In genomic region chr2:54177549-54177948, GRCm38 (mm10) we compare ENCODE assay signal across 16 mouse cellular contexts.
A peak's percentile ranks its signal among the peaks of the same experiment; 100 is the strongest.
DNase-seq lines count a peak whose midpoint lies in the region; ATAC-seq and TF ChIP-seq lines count a peak whose summit lies in the region.
"Had no signal": no experiment of that assay in that cellular context is flagged by ENCODE, and none has a peak within 500 bp of the region (broad histone marks: within the 10 kb centered on the region; RNA-seq: fewer than 3 reads in every experiment).

No protein-coding gene starts in this region.

- no peak overlapping the region for H3K4me2 ChIP-seq in kidney, embryonic 15.5 days
- H3K4me2 ChIP-seq in kidney, embryonic 16.5 days (replicated peaks; ENCODE audit: low read depth, low read length) = no peak overlapping the region
- H3K4me2 ChIP-seq: forebrain, embryonic 12.5 days; lung, embryonic 14.5 days had no signal

- WGBS in kidney, embryonic 15.5 days = 72% methylated on average over 2 of the region's 2 CpGs
- 71% methylated on average over 2 of the region's 2 CpGs for WGBS in kidney, embryonic 16.5 days
- WGBS in lung, adult 2 months = 61% methylated on average over 2 of the region's 2 CpGs

- H3K36me3 ChIP-seq in kidney, embryonic 15.5 days = no peaks in the 10 kb centered on the region
- H3K36me3 ChIP-seq in kidney, embryonic 16.5 days (ENCODE audit: insufficient read depth, low read length) = no peaks in the 10 kb centered on the region
- H3K36me3 ChIP-seq: forebrain, embryonic 12.5 days had no signal

- TF ChIP-seq POLR2A in lung, adult 2 months (IDR thresholded peaks at IDR 0.05; ENCODE audit: borderline replicate concordance, extremely low read depth, low read depth, low read length) = no peak

- TF ChIP-seq CTCF in lung, adult 2 months (IDR thresholded peaks at IDR 0.05; ENCODE audit: insufficient read depth, low read length) = no peak

- H3K27me3 ChIP-seq in kidney, embryonic 15.5 days = no peaks in the 10 kb centered on the region
- H3K27me3 ChIP-seq in kidney, embryonic 16.5 days (ENCODE audit: insufficient read depth, low read length) = no peaks in the 10 kb centered on the region
- H3K27me3 ChIP-seq: forebrain, embryonic 12.5 days had no signal

- peak; percentile 11 for DNase-seq in NIH3T3 (ENCODE audit: low read depth)
- peak; percentile 18 for DNase-seq in lung, adult 2 months
- peak; percentile 4 for DNase-seq in mesoderm, embryonic 11.5 days (ENCODE audit: low read depth, low spot score)
- no peak for DNase-seq in ovary, adult 18-20 months (ENCODE audit: low spot score)
- DNase-seq in yolk sac, embryonic 10.5 days (ENCODE audit: low spot score) = no peak
- DNase-seq: cerebellum, adult 18-20 months; embryo, embryonic 11 days; heart, adult 18-20 months; kidney, postnatal 10 days; liver; lung, embryonic 14.5 days; midbrain, embryonic 14.5 days; thymus, postnatal 14 days had no signal

- H3K27ac ChIP-seq in kidney, embryonic 15.5 days = no peak overlapping the region
- H3K27ac ChIP-seq in kidney, embryonic 16.5 days (ENCODE audit: low read length) = no peak overlapping the region
- H3K27ac ChIP-seq: forebrain, embryonic 12.5 days had no signal

- no peak overlapping the region for H3K9ac ChIP-seq in kidney, embryonic 15.5 days
- H3K9ac ChIP-seq in kidney, embryonic 16.5 days (replicated peaks; ENCODE audit: low read length) = no peak overlapping the region
- H3K9ac ChIP-seq: forebrain, embryonic 12.5 days; lung, embryonic 14.5 days had no signal

- 0 out of 2 replicates have a peak, but pooled peaks have one; percentile 64 for ATAC-seq in kidney, embryonic 15.5 days (replicated peaks; ENCODE audit: low FRiP score)
- no peak for ATAC-seq in kidney, embryonic 16.5 days (ENCODE audit: low FRiP score, low TSS enrichment)

- H3K9me3 ChIP-seq in kidney, embryonic 15.5 days (replicated peaks) = no peaks in the 10 kb centered on the region
- H3K9me3 ChIP-seq in kidney, embryonic 16.5 days (ENCODE audit: low read length) = no peaks in the 10 kb centered on the region
- H3K9me3 ChIP-seq: forebrain, embryonic 12.5 days had no signal

- no peak overlapping the region for H3K4me3 ChIP-seq in kidney, embryonic 15.5 days (replicated peaks)
- H3K4me3 ChIP-seq in kidney, embryonic 16.5 days (ENCODE audit: low read length) = no peak overlapping the region
- no peak overlapping the region for H3K4me3 ChIP-seq in lung, adult 2 months (replicated peaks; ENCODE audit: extremely low read depth, low read depth, low read length)
- H3K4me3 ChIP-seq: forebrain, embryonic 12.5 days had no signal

- no peaks in the 10 kb centered on the region for H3K4me1 ChIP-seq in kidney, embryonic 15.5 days
- H3K4me1 ChIP-seq in kidney, embryonic 16.5 days (ENCODE audit: insufficient read depth, low read length) = no peaks in the 10 kb centered on the region
- H3K4me1 ChIP-seq in lung, adult 2 months (ENCODE audit: control insufficient read depth, insufficient read depth, low read length) = no peaks in the 10 kb centered on the region; the same call in 1 of the 2 replicates
- H3K4me1 ChIP-seq: forebrain, embryonic 12.5 days had no signal

Comparison
In these comparisons a context has a peak if more than half of its experiments do, and no peak if none do; other contexts are left out.
1. DNase-seq: peak in NIH3T3 (single experiment), lung, adult 2 months (single experiment) and mesoderm, embryonic 11.5 days (single experiment); none in ovary, adult 18-20 months (single experiment) and yolk sac, embryonic 10.5 days (single experiment).